In the genomic region with DNA sequence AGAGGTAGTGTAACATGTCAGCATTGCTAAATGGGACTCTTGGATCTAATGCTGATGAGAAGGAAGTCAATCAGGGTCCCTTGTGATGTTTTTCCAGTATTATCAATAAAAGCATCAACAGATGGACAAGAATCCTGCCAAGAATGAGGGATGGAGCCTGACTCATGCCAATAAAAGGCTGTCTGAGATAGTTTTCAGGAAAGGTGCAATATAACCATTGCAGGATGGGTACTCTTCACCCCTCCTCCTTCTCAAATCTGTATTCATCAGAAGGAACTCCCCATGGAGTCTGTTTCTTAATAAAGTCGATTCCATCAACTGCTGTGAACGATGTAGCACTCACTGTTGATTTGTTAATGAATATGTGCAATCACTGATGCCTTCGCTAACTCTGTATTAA, we compare ENCODE assay signal across 26 mouse cellular contexts.
DNase-seq lines count a peak whose midpoint lies in the region; ATAC-seq and TF ChIP-seq lines count a peak whose summit lies in the region.
"Had no signal": no experiment of that assay in that cellular context is flagged by ENCODE, and none has a peak within 500 bp of the region (broad histone marks: within the 10 kb centered on the region; RNA-seq: fewer than 3 reads in every experiment).

No protein-coding gene starts in this region.

- no peaks in the 10 kb centered on the region for H3K4me1 ChIP-seq in forebrain, postnatal 0 days (ENCODE audit: insufficient read depth)
- no peaks in the 10 kb centered on the region for H3K4me1 ChIP-seq in forebrain, embryonic 11.5 days (replicated peaks; ENCODE audit: control insufficient read depth, insufficient read depth, low read length)
- H3K4me1 ChIP-seq in midbrain, embryonic 14.5 days (ENCODE audit: control insufficient read depth, insufficient read depth, low read length): no peaks in the 10 kb centered on the region
- no peaks in the 10 kb centered on the region for H3K4me1 ChIP-seq in midbrain, embryonic 13.5 days (replicated peaks)
- no peaks in the 10 kb centered on the region for H3K4me1 ChIP-seq in liver, embryonic 12.5 days
- H3K4me1 ChIP-seq: embryonic facial prominence, embryonic 10.5 days; heart, embryonic 13.5 days; kidney, embryonic 15.5 days; limb, embryonic 15.5 days; liver, embryonic 15.5 days; lung, embryonic 15.5 days; megakaryocyte, embryonic 14.5 days had no signal

- no peak for DNase-seq in forebrain, postnatal 0 days
- no peak for DNase-seq in forebrain, embryonic 11.5 days (ENCODE audit: low spot score)
- DNase-seq in midbrain, embryonic 14.5 days: peak; percentile 36
- DNase-seq in layer of hippocampus, adult 9-10 months (ENCODE audit: low spot score): peak; percentile 15
- no peak for DNase-seq in right cerebral cortex, adult 18-20 months
- DNase-seq: adrenal gland, adult 2 months; gastrocnemius, postnatal 14 days; heart, adult 18-20 months; heart, postnatal 14 days; kidney, adult 11 months; kidney, postnatal 36 days; left cerebral cortex, postnatal 4 days; lung, postnatal 36 days; right cerebral cortex, postnatal 4 days; thymus, postnatal 14 days had no signal

- no peak for TF ChIP-seq CTCF in forebrain, postnatal 0 days (IDR thresholded peaks at IDR 0.05; ENCODE audit: low read depth)

- no peaks in the 10 kb centered on the region for H3K27me3 ChIP-seq in forebrain, postnatal 0 days (ENCODE audit: insufficient read depth, low read length)
- no peaks in the 10 kb centered on the region for H3K27me3 ChIP-seq in forebrain, embryonic 11.5 days (ENCODE audit: control insufficient read depth, insufficient read depth, low read length)
- H3K27me3 ChIP-seq in midbrain, embryonic 14.5 days (ENCODE audit: control insufficient read depth, insufficient read depth, low read length): no peaks in the 10 kb centered on the region
- no peaks in the 10 kb centered on the region for H3K27me3 ChIP-seq in midbrain, embryonic 13.5 days
- no peaks in the 10 kb centered on the region for H3K27me3 ChIP-seq in liver, embryonic 12.5 days (replicated peaks)
- H3K27me3 ChIP-seq: heart, embryonic 13.5 days; kidney, embryonic 15.5 days; limb, embryonic 15.5 days; liver, embryonic 15.5 days; lung, embryonic 15.5 days; megakaryocyte, embryonic 14.5 days had no signal

- no peak overlapping the region for H3K4me2 ChIP-seq in forebrain, postnatal 0 days (ENCODE audit: low read depth)
- no peak overlapping the region for H3K4me2 ChIP-seq in forebrain, embryonic 11.5 days (ENCODE audit: low read depth, low read length, severe bottlenecking)
- H3K4me2 ChIP-seq in midbrain, embryonic 14.5 days (ENCODE audit: low read length): no peak overlapping the region
- H3K4me2 ChIP-seq in midbrain, embryonic 13.5 days (replicated peaks): no peak overlapping the region
- no peak overlapping the region for H3K4me2 ChIP-seq in liver, embryonic 12.5 days
- H3K4me2 ChIP-seq: heart, embryonic 13.5 days; kidney, embryonic 15.5 days; limb, embryonic 15.5 days; liver, embryonic 15.5 days; lung, embryonic 15.5 days had no signal

- 45% methylated on average over 3 of the region's 3 CpGs for WGBS in forebrain, postnatal 0 days
- 74% methylated on average over 3 of the region's 3 CpGs for WGBS in forebrain, embryonic 11.5 days
- WGBS in midbrain, embryonic 14.5 days: 41% methylated on average over 3 of the region's 3 CpGs
- 52% methylated on average over 3 of the region's 3 CpGs for WGBS in midbrain, embryonic 13.5 days
- 58% methylated on average over 3 of the region's 3 CpGs for WGBS in liver, embryonic 12.5 days (ENCODE audit: insufficient replicate concordance)

- ATAC-seq in forebrain, postnatal 0 days: peak; percentile 69; the same call in 1 of the 2 replicates
- no peak for ATAC-seq in forebrain, embryonic 11.5 days (replicated peaks; ENCODE audit: low FRiP score)
- ATAC-seq in midbrain, embryonic 14.5 days (ENCODE audit: low FRiP score, low TSS enrichment): no peak
- no peak for ATAC-seq in midbrain, embryonic 13.5 days
- no peak for ATAC-seq in liver, embryonic 12.5 days
- ATAC-seq: midbrain, embryonic 16.5 days had no signal

- no peak overlapping the region for H3K4me3 ChIP-seq in forebrain, postnatal 0 days (ENCODE audit: low read depth, low read length)
- H3K4me3 ChIP-seq in forebrain, embryonic 11.5 days (ENCODE audit: low read depth, low read length): no peak overlapping the region
- H3K4me3 ChIP-seq in midbrain, embryonic 14.5 days (replicated peaks; ENCODE audit: low read depth, low read length): no peak overlapping the region
- H3K4me3 ChIP-seq in midbrain, embryonic 13.5 days (replicated peaks): no peak overlapping the region
- no peak overlapping the region for H3K4me3 ChIP-seq in liver, embryonic 12.5 days
- H3K4me3 ChIP-seq: embryonic facial prominence, embryonic 10.5 days; heart, embryonic 13.5 days; kidney, embryonic 15.5 days; left cerebral cortex, adult 2 months; limb, embryonic 15.5 days; liver, embryonic 15.5 days; lung, embryonic 15.5 days; megakaryocyte, embryonic 14.5 days had no signal

- H3K9ac ChIP-seq in forebrain, postnatal 0 days: no peak overlapping the region
- H3K9ac ChIP-seq in forebrain, embryonic 11.5 days (ENCODE audit: low read length): no peak overlapping the region
- H3K9ac ChIP-seq in midbrain, embryonic 14.5 days (replicated peaks; ENCODE audit: low read length): no peak overlapping the region
- H3K9ac ChIP-seq in midbrain, embryonic 13.5 days (replicated peaks): no peak overlapping the region
- H3K9ac ChIP-seq in liver, embryonic 12.5 days: no peak overlapping the region
- H3K9ac ChIP-seq: heart, embryonic 13.5 days; kidney, embryonic 15.5 days; limb, embryonic 15.5 days; liver, embryonic 15.5 days; lung, embryonic 15.5 days had no signal

- H3K27ac ChIP-seq in forebrain, postnatal 0 days (ENCODE audit: low read depth, low read length): no peak overlapping the region
- H3K27ac ChIP-seq in forebrain, embryonic 11.5 days (ENCODE audit: low read depth, low read length): no peak overlapping the region
- no peak overlapping the region for H3K27ac ChIP-seq in midbrain, embryonic 14.5 days (replicated peaks; ENCODE audit: low read depth, low read length)
- H3K27ac ChIP-seq in midbrain, embryonic 13.5 days: no peak overlapping the region
- H3K27ac ChIP-seq in liver, embryonic 12.5 days: no peak overlapping the region
- H3K27ac ChIP-seq: embryonic facial prominence, embryonic 10.5 days; heart, embryonic 13.5 days; kidney, embryonic 15.5 days; left cerebral cortex, adult 2 months; limb, embryonic 15.5 days; liver, embryonic 15.5 days; lung, embryonic 15.5 days had no signal

- H3K36me3 ChIP-seq in forebrain, postnatal 0 days (ENCODE audit: insufficient read depth): no peaks in the 10 kb centered on the region
- no peaks in the 10 kb centered on the region for H3K36me3 ChIP-seq in forebrain, embryonic 11.5 days (ENCODE audit: control insufficient read depth, insufficient read depth, low read length)
- no peaks in the 10 kb centered on the region for H3K36me3 ChIP-seq in midbrain, embryonic 14.5 days (ENCODE audit: control insufficient read depth, insufficient read depth, low read length)
- H3K36me3 ChIP-seq in midbrain, embryonic 13.5 days: no peaks in the 10 kb centered on the region
- H3K36me3 ChIP-seq in liver, embryonic 12.5 days: no peaks in the 10 kb centered on the region
- H3K36me3 ChIP-seq: embryonic facial prominence, embryonic 10.5 days; heart, embryonic 13.5 days; kidney, embryonic 15.5 days; limb, embryonic 15.5 days; liver, embryonic 15.5 days; lung, embryonic 15.5 days had no signal

- H3K9me3 ChIP-seq in forebrain, postnatal 0 days (ENCODE audit: low read length): no peaks in the 10 kb centered on the region
- H3K9me3 ChIP-seq in forebrain, embryonic 11.5 days (ENCODE audit: control insufficient read depth, low read length): no peaks in the 10 kb centered on the region
- no peaks in the 10 kb centered on the region for H3K9me3 ChIP-seq in midbrain, embryonic 14.5 days (ENCODE audit: control insufficient read depth, low read length)
- no peaks in the 10 kb centered on the region for H3K9me3 ChIP-seq in midbrain, embryonic 13.5 days
- no peaks in the 10 kb centered on the region for H3K9me3 ChIP-seq in liver, embryonic 12.5 days (replicated peaks)
- H3K9me3 ChIP-seq: embryonic facial prominence, embryonic 10.5 days; heart, embryonic 13.5 days; kidney, embryonic 15.5 days; limb, embryonic 15.5 days; liver, embryonic 15.5 days; lung, embryonic 15.5 days; megakaryocyte, embryonic 14.5 days had no signal

Comparison
In these comparisons a context has a peak if more than half of its experiments do, and no peak if none do; other contexts are left out.
1. DNase-seq: peak in midbrain, embryonic 14.5 days (single experiment) and layer of hippocampus, adult 9-10 months (single experiment); none in forebrain, postnatal 0 days (single experiment), forebrain, embryonic 11.5 days (single experiment) and right cerebral cortex, adult 18-20 months (single experiment).